Mouse (Mus musculus) lung, postnatal 4 days (tissue): ENCODE results near the gene Cfap69.
A peak's percentile ranks its signal among the peaks of the same experiment; 100 is the strongest.

Experiments used
- DNase-seq, 2 experiments: peaks; one replicate each; pipeline ENCODE4 v3.0.0; 2021

The Cfap69 gene

DNA sequence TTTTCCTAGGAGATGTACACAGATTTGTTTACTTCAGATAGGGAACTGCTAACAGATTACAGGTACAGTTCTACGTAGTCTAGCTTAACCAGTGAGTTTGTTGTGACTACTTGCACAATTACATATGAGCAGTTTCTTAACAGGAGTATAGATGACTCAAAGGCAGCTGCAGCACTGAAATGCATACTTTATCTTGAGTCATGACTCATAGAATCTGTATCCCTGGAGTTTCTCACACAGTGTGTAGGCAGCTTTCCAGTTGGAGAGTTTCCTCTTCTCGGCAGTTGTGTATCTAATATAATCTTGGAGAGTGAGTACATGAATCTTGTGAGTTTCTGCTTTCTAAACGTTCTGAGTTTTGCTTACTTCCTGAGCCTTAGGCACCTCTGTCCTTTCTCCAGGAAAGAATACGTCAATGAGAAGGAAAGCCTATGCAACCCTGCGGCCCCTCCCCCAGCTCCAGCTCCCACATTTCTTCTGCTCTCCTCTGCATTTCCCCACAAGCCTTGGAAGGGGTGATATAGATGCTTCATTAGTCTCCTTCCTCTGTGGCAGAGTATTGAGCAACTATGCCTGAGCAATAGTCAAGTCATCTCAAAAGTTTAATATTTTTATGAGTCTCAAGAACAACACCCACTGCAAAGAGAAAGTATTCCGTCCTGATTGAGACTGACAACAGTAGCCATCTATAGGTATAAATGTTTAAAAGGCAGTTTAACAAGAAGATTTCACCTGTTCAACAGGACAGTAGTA, 15.0 kb downstream of the Cfap69 start:
- no peak for DNase-seq

DNA sequence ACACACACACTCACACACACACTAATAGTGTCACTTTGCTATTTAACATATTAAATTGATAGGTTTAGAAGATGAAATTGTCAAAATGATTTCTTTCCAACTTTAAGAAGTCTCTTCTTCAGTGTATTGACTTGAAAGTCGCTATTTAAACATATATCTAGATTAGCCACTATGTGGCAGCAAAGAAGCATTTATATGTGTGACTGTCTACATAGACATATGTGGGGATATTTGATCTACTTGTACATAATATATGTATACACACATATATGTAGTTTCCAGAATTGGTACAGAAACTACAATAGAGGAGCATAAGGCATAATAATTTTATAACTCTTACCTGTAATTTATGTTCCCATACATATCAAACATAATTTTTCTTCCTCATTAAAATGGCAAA, 17.9 kb downstream of the Cfap69 start:
- DNase-seq = no peak

DNA sequence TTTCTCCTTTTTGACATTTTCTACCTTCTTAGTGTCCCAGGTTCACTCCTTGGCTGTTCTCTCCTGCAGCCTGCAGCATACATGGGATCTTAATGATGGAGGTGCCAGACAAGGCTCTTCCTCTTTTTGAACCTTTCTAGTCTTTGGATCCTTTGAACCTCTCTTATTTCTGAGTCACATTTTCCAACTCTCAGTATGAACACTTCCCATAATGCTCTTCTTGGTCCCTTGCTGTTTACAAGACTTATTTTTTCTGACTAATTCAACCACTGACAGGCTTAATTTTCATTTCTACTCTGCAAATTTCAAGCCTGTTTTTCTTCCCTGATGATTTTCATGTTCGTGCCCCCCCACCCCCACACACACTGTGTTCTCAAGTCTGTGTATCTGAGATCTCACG, 25.5 kb downstream of the Cfap69 start:
- no peak for DNase-seq

DNA sequence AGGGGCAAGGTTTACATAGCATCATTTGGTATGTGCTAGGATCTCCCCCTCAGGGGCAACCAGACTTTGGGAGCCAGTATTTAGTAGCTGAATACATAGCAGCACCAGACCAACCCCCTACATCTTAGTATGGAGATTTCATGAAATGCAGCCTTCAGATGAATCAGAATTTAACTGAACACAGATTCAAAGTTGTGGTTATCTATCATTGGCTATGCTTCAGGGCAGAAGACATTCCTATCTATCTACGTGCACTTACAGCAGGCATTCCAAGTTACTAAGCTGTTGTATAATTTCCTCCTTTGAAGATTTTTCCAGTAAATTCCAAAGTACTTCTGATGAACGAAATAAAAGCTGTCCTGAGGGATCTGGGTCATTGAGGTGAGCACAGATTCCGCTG, 38.5 kb downstream of the Cfap69 start:
- DNase-seq = no peak

DNA sequence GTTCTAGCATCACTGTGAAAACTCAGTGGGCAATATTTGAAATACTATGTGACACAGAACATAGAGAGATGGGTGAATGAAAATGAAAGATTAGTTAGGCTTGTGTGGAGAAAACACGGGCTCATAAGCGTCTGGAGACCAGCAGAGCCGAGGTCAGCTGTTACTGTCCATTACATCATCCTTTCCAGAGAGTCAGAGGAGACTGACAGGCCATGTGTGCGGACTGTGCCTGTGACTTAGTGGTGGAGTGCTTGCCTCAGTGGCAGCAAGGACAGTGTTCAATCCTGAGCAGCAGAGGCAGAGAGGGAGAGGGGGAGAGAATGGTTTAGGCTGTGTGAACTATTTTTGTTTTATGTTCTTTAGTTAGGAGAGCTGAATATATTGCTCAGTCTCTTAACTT, 45.7 kb downstream of the Cfap69 start:
- no peak for DNase-seq

DNA sequence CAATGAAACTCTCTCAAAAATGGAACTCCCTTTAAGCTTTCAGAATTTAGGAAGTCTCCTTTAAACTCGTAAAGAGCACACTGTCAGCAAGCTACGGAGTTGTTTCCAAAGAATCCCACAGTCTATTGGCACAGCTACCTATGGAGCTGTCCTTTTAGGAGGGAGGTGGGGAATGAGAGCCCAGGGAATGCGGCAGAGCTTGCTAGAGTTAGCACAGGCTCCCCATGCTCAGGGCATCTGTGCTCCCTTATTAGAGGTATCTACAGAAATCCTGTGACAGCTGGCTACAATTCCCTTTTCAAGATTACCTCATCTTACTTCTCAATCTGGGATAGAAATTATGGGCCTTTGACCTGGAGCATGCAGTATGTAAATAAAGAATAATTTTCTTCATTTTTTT, 53.5 kb downstream of the Cfap69 start:
- no peak for DNase-seq

DNA sequence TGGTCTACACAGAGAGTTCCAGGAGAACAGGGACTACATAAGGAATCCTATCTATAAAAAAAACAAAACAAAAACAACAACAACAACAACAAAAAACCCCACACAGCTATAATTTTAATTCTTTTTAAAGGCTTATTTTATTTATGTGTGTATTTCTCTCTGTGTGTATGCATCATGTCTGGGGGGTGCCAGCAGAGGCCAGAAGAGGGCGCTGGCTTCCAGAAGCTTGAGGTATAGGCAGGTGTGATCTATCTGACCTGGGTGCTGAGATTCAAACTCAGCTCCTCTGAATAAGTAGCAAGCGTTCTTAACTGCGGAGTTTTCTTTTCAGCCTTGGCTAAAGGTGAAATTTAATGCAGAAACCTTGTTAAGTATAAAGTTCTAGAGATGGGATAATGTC, 76.4 kb downstream of the Cfap69 start:
- DNase-seq = no peak

DNA sequence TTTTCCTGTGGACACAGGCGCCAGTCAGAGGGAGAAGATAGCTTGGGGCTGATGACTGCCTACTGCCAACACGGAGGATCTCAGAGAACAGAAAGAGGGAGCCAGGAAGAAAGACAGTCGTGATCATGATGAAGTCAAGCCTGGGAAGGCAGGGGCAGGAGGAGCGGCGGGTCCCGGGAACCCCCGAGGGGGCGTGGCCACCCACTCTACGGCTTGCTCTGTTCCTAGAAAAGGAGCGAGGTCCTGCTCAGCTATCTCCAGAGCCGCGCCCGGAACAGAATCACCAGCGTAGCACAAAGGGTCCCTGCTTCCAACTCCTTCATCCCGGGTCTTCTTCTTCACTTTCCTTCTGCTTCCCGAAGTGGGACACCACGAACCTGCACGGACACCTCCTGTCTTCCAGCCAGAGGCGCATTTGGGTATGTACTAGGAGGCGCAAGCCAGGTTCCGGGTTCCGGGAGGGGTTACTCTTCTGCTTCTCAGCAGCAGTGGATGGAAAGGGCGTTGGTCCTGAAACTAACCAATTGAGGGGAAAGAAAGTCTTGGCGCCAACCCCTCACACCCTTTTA, 90.2 kb downstream of the Cfap69 start, which contains the start of gene Gm8773:
Gene Gm8773 (plus strand): TSS at position 51 of the 569 bp plus-strand sequence.
- no peak for DNase-seq

DNA sequence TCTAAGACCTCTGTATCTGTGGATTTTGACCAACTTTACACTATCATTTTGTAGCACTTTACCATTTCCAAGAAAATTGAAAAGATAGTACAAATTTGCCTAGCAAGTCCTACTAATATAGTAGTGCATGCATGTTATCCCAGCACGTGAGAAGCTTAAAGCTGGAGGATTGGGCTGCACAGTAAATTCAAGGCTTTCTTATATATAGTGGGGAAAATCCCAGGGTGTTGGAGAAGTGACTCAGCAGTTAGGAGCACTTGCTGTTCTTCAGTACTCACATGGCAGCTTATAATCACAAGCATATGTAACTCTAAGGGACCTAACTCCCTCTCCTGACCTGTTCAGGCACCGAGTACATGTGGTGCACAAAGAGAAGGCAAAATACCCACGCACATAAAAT, 101.6 kb downstream of the Cfap69 start:
- no peak for DNase-seq

DNA sequence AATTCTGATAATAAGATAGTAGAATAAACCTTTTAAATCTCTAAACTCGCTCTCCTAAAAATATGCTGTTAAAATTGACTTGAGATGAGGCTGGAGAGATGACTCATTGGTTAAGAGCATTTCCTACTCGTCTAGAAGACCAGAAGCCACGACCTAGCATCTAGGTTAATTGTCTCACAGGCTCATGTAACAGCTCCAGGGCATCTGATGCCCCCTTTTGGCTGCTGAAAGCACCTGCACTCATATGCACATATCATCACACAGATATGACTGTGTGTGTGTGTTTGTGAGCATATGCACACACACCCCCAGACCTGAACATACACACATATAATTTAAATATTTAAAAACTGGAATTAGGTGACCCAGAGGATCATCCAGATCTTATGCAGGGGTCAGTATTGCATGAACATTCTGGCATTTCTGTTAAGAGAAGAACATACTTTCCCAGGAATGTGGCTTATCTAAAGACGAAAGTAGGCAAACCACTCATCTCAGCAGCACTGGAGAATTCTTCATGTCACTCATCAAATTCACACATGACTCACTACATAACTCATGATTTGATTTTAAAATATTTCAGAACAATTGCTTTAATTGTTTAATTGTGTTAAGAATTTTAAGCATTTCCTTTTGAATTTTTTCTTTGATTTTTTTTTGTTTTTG, 102.9 kb downstream of the Cfap69 start:
- no peak for DNase-seq

DNA sequence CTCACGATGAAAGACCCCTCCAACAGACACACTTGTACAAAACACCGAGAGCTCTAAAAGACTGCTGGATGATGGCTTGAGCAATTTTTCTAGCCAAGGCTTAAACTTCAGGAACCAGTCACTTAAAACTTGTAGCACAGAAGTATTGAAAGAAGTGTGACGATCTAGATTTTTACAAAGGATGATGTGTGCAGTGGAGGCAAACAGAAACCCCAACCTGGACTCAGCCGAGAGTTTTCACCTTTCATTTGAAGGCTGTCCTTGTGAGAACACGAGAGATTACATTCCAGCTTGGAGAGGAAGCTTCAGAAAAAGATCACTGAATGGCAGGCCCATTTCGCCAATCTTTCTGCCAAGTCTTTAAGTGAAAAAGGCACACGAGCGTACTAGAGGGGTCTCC, 104.2 kb downstream of the Cfap69 start:
- no peak for DNase-seq

DNA sequence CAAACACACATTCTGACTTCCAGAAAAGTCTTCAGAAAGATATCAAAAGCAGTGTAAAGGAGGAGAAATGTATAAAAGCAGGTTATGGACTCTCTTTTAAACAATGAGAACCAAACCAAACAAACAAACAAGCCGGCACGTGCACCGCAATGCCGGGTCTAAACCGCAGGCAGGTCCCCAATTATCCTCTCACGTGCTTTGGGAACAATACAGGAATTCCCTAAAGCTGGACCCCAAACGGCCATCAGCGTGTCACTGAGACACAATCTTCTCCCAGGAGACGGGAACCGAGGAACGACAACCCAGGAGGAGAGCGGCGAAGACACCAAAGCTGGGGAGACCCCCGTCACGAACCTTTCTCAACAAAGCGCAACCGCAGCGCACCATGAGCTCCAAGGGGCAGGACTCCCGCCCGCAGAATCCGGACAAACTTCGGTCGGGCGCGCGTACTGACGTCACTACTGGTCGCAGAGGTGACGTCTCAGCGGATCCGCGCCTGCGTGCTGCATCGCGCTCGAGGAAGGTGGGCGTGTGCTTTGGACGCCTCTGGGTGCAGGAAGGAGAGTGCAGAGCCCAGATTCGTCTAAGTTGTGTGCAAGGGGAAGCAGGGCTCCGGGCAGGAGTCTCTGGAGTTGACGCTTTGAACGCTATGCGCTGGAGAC, 104.8 kb downstream of the Cfap69 start, which contains the start of gene Gtpbp10:
Gene Gtpbp10 (minus strand): TSS at position 460 of the 662 bp plus-strand sequence.
- peak; percentile 95 to 96 for DNase-seq

DNA sequence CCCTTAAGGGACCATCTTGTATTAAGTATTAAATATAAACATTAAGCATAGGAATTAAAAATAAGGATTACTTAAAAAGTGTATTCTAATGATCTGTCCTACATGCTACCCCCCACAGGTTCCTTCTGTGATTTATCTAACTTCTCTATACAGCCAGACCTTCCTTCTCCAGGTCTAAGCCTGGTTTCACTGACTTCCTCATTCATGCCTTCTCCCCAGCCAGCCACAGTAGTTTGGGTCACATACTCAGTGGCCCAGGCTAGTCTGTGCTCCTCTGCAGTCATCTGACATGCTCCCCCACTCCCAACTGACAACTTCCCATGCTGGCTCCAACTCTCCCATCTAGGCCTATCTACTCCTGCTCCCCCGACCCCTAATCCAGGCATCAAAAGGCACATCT, 112.9 kb downstream of the Cfap69 start:
- no peak for DNase-seq

DNA sequence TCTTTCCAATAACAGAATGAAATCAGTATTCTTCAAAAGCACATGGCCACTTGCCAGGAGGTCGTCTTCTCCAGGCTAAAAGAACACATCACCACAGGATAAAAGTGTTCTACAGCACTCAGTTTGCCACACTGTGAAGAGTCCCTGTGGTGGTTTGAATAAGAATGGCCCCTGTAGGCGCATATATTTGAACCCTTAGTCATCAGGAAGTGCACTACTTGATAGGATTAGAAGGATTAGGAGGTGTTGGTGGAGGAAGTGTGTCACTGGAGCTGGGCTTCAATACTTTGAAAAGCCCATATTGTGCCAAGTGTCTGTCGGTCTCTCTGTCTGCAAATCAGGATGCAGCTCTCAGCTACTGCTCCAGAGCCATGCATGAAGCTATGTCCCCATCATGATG, 123.7 kb downstream of the Cfap69 start:
- no peak for DNase-seq

DNA sequence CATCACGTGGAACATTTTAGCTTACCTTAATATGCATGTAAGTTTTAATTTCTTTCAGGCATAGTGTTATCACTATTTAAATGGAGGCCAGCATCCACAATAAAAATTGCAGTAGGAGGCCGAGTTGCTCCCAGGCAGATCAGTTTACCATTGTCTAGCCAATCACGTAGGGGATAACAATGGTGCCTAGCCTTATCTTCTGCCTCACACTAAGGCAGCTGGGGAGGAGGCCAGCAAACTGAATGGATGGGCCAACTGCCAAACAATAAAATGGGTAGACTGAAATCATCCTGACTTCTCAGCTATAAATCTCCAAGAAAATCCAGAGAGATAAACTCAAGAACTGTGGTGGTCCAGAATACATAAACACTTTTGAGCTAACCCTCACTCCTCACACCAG, 124.3 kb downstream of the Cfap69 start:
- no peak for DNase-seq

DNA sequence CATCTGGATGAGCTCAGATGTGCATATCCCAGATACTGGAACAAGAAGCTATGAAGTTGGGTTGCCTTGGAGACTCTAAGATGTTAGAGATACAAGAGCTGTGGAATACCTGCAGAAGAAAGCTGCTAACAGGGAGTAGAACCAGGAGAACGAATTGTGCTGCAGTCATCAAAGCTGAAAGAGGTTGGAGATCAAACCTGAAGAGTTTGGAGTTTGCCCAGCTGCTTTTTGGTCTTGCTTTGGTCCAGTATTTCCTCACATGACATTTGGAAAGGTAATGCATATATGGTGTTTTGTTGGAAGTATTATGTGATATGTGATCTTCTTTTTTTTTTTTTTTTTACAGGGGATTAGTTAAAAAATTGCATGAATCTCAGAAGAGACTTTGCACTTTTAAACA, 127.9 kb downstream of the Cfap69 start:
- DNase-seq = no peak

DNA sequence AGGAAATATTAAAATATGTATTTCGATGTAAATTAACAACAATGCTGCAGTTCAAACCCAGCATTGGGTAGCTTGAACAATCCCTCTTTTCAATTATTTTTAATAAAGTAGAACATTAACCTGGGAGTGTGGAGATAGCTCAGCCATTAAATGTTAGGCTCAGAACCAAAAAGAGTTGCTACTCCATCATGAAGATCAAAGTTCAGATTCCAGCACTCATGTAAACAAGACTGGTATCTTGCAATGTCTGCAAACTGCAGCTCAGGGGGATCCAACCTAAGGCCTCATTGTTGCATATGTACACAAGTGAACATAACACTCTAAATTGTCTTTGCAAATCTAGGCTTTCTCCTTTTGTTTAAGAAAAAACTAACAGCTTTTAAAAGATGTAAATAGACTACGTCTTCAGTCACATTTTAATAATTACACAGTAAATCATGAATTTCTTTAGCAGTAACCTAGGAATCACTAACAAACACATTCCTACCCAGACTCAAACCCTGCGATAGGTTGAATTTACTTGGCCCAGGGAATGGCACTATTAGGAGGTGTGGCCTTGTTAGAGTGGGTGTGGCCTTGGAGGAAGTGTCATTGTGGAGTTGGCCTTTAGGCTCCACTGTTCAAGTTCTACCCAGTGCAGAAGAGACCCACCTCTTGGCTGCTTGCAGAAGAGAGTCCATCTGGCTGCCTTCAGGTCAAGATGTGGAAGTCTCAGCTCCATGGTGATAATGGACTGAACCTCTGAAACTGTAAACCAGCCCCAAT, 130.2 kb downstream of the Cfap69 start:
- no peak for DNase-seq
